Mouse (Mus musculus): ENCODE results near the gene Inhbc. TPM values are rescaled to one million over a fixed set of nuclear protein-coding genes. Genes with fewer than 3 reads are reported as not detected.
"Not testable (repeated sequence)": the region's sequence is repeated elsewhere in the genome, so short reads cannot be mapped to it uniquely, and the experiment has no call there.

Gene Inhbc
- total RNA-seq, 2 experiments from 2014 or later, result not detected

GRCm38 (mm10) chr10:127327461-127328145 is 42.6 kb downstream of the Inhbc start:
- no peak for DNase-seq (ENCODE audit: low spot score in 2 of 2)

GRCm38 (mm10) chr10:127326828-127327227 is 43.4 kb downstream of the Inhbc start:
- DNase-seq (ENCODE audit: low spot score in 2 of 2), result peak in 1 of 2 experiments; percentile 29

DNA sequence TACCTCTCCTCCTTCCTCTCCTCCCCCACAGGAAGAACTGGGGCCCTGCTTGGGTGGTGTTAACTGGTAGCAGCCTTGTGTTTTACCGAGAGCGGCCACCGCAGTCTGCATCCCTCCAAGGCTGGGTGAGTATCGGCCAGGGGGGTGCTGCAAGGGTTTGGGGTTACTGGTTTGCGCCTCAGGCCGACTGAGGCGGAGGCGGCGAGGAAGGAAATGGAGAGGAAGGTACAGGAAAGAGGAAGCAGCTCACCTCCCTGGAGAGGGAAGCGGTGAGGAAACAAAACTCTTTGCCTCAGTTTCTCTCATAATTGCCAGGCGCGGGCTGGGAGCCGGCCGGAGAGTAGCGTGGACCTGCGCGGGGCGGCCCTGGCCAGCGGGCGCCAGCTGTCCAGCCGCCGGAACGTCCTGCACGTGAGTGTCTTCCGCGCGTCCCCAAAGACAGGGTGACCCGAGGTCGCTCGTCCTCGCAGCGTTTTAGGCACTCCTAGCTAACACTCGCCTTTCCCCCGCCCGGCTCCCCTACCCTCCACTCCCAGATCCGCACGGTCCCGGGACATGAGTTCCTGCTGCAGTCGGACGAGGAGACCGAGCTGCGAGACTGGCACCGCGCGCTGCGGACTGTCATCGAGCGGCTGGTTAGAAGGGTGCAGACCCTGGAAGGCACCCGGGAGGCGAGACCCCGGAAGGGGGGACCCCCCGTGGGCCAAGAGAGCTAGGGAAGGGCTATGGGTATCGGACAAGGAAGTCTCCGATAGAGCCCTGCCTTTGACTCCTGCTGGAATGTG is 44.0 kb downstream of the Inhbc start:
- peak in 1 of 2 experiments; percentile 23 for DNase-seq (ENCODE audit: low spot score in 2 of 2)

DNA sequence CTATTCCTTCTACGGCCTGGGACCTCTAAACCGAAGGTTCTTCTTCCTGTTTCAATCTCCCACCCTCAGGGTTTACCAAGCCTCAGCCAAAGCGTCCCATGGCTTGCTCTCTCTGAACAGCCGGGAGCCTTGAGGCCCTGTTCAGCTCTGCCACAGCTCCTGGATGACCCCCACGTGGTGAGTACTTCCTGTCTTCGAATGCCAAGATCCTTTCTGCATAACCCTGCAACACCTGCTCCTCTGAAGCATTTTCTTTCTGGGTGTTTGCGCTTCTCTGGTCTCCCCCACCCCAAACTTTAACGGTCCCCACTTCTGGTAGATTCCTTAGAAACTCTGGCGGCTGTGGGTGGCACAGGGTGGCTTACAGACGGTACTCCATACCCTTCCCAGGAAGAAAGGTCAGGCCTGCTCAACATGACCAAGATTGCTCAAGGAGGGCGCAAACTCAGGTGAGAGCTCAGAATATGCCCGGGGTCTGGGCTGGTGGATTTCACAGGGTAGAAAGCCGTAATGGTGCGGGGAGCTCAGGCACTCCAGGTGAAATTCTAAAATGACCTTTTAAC is 44.7 kb downstream of the Inhbc start:
- no peak for DNase-seq (ENCODE audit: low spot score in 2 of 2)

DNA sequence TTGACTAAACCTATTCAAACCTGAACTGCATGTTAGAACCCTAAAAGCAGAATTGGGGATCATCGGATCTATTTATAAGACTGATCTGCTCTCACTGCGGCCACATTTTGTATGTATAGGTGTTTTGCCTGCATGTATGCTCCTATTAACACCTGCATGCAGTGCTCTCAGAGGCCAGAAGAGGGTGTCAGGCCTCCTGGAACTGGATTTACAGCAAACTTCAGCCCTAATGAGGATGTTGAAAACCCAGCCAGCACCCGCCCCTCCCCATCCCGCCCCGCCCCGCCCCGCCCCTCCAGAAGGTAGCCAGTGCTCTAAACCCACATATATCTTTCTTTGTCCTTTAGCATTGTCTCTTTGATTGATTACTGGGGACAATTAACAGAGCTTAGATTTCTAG is 45.7 kb downstream of the Inhbc start:
- no peak for DNase-seq (ENCODE audit: low spot score in 2 of 2)

DNA sequence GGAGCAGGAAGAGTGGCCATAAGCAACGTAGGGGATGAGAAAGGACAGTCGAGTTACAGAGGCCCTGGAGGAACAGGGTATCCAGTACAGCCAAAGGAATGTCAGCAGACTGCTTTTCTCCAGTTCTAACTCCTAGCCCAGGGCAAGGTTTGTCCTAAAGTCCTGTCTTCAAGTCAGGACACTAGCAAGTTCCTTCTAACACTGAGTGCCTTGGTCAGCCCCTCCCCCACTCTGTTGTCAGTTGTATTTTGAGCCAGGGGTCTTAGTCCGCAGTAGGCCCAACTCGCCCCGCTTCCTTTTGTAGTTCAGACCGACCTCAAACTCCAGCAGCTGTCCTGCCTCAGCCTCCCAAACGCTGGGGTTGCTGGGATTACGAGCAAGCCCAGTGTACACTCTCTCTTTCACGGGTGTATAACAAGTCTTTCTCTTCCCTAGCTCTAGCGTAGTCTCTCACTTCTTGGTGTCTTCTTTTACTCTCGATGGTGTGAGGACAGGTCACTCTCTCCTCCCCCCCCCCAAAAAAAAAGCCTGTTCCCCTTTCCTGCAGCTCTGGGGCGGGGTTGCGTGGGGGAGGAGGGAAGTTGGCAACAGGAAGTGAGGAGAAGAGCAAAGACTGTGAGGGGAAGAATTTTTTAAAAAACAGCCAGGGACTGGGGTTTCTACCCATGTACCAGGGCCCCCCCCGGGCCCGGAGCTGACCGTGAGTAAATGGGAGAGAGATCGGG is 46.9 kb downstream of the Inhbc start:
- no peak for DNase-seq (ENCODE audit: low spot score in 2 of 2)

- DNase-seq (ENCODE audit: low spot score in 2 of 2), result no peak
Observed at GRCm38 (mm10) chr10:127322669-127323068, 47.6 kb downstream of the Inhbc start.

- DNase-seq (ENCODE audit: low spot score in 2 of 2), result no peak
Observed at GRCm38 (mm10) chr10:127322178-127322577, 48.1 kb downstream of the Inhbc start.

DNA sequence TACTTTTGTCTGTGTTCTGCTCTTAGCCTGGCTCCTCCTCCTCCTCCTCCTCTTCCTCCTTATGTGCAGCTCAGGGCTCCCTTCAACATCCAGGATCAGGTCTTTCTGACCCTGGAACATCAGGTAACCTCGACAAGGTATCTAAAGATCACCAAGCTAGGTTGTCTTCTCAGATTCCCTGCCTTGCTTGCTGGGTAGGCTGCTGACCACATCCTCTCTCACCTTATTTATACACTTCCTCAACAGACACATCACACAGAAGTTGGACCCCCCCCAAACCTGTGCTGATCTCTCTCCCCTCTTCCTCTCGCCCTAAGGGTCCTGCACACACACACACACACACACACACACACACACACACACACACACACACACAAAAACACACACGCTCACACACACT is 48.6 kb downstream of the Inhbc start, which contains the start of gene Arhgap9:
Gene Arhgap9 (plus strand): TSS at position 344 of the 400 bp plus-strand sequence.
- DNase-seq (ENCODE audit: low spot score in 2 of 2), result no peak

DNA sequence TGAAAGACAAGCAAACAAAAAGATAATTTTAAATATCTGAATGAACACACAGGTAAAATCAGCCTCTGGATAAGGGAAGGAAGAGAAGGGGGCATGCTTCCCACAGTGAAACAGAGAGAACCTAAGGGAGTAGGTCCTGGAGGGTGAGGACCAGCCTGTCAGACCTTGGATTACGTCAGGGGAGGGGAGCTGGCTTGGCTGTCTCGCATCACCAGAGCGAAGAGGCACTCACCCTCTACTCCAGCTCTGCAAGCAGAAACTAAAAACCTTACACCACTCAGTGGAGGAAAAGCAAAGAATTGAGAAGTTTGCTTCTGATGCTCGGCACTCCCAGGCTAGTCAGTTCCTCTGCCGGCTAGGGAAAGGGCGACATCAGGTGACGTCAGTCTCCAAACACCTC is 50.3 kb downstream of the Inhbc start:
- no peak for DNase-seq (ENCODE audit: low spot score in 2 of 2)

DNA sequence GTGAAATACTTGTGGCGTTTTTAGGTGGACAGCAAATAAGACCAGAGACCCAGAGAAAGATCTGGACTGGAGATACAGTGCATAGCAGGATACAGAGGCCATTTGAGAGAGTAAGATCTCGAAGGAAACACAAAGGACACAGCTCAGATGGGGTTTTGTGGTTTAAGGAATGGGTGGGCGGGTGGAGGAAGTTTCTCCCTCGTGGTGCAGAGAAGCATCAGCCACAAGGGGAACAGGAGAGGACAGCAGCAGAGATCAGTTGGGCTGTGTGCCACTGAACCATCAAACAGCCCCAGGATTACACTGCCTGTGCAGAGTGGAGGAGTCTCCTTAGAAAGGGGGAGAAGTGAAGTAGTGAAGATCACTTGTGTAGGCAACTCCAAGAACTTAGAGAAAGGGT is 52.2 kb downstream of the Inhbc start:
- DNase-seq (ENCODE audit: low spot score in 2 of 2), result no peak

DNA sequence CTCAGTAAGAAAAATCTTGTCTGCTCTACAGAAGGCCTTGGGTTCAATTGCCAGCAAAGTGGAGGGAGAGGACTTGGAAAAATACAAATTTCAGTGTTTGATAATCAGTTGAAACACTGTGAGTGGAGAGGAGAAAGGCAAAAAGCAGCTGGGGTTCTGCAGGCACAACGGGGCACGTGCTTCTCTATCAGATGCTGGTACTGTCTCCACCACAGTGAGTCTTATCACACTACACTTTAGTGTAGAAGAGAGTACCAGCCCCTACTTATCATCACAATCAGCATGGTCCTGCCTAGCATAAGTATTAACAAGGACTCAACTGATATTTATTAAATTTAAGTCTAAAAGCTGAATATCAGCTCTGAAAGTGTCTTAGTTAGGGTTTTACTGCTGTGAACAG is 53.0 kb downstream of the Inhbc start:
- DNase-seq (ENCODE audit: low spot score in 2 of 2), result no peak

DNA sequence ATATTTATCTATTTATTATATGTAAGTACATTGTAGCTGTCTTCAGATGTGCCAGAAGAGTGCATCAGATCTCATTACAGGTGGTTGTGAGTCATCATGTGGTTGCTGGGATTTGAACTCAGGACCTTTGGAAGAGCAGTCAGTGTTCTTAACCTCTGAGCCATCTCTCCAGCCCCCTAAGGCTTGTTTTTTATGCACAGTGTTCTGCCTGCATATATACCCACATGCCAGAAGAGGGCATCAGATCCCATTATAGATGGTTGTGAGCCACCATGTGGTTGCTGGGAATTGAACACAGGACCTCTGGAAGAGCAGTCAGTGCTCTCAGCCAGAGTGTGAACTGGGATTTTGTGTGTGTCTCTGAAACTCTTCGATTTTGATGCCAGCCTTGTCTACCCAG is 55.3 kb downstream of the Inhbc start:
- not testable (repeated sequence) for DNase-seq (ENCODE audit: low spot score in 2 of 2)

DNA sequence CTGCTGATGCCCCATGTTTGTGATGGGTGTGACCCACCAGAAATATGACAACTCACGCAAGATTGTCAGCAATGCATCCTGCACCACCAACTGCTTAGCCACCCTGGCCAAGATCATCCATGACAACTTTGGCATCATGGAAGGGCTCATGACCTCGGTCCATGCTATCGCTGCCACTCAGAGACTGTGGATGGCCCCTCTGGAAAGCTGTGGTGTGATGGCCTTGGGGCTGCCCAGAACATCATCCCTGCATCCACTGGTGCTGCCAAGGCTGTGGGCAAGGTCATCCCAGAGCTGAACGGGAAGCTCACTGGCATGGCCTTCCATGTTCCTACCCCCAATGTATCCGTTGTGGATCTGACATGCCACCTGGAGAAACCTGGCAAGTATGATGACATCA is 56.7 kb downstream of the Inhbc start:
- DNase-seq (ENCODE audit: low spot score in 2 of 2), result not testable (repeated sequence)

DNA sequence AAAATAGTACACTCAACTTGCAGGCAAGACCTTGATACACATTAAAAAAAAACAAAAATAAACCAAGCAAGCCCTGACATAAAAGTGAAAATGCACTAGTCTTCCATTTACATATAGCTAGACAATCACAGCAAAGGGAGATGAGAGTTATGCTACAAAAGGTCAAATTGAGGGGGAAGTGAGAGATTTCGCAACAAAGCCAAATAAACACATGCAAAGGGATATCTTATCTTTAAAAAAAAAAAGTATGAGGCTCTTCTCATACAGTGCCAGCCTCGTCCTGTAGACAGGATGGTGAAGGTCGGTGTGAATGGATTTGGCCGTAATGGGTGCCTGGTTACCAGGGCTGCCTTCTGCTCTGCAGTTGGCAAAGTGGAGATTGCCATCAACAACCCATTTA is 57.4 kb downstream of the Inhbc start:
- no peak for DNase-seq (ENCODE audit: low spot score in 2 of 2)

- peak; percentile 75 to 76 for DNase-seq (ENCODE audit: low spot score in 2 of 2)
Observed at GRCm38 (mm10) chr10:127312356-127312676, 57.9 kb downstream of the Inhbc start.

- peak; percentile 88 to 90 for DNase-seq (ENCODE audit: low spot score in 2 of 2)
Observed at GRCm38 (mm10) chr10:127311476-127312355, 58.5 kb downstream of the Inhbc start, which contains the start of gene Mars. Gene Mars, minus strand, starts transcription at chr10:127311786.

DNA sequence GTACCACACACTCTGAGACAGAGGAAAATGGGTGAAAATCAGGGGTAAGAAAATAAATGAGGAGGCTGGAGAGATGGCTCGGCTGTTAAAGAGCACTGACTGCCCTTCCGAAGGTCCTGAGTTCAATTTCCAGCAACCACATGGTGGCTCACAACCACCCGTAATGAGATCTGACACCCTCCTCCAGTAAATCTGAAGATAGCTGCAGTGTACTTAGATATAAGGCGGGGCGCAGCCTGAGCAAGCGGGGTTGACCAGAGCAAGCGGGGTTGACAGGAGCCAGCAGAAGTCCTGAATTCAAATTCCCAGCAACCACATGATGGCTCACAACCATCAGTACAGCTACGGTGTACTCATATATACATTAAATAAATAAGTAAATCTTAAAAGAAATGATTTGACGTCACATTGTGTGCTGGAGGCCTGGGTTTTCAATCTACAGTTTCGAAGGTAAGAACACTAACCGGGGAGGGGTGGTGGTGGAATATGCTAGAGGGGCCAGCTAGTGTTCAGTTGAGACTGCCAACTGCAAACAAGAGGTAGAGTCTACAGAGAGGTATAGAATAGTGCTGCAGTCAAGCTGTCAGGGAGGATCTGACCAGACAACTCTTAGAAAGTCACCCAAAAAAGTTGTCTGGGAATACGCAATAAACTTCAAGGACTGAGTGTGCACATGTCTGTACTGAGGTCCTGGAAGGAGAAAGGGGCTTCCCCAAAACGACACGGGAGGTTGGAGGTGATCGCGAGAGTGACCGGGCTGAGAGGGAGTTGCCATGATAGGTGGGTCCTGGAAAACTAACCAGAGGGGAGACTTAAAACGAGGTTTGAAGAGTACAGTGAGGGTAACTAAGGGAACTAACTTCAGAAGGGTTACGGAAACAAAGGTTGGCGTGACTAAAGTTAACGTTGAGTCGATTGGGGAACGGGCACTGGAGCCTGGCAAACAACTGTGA is 59.4 kb downstream of the Inhbc start:
- no peak for DNase-seq (ENCODE audit: low spot score in 2 of 2)

GRCm38 (mm10) chr10:127309167-127309566 is 61.1 kb downstream of the Inhbc start:
- not testable (repeated sequence) for DNase-seq (ENCODE audit: low spot score in 2 of 2)
